Mouse (Mus musculus) ES-Bruce4 (cell line): ENCODE results near the gene Phc2. TPM values are rescaled to one million over a fixed set of nuclear protein-coding genes. Genes with fewer than 3 reads are reported as not detected.

Source experiments
- H3K27ac ChIP-seq: 2 replicates; pipeline ENCODE4 v1.5.1; 2012; ENCODE audit warnings: low read length, inconsistent platforms; ENCODE audit not compliant: insufficient read depth
- H3K27me3 ChIP-seq: 2 replicates; pipeline ENCODE4 v1.6.1; 2012; ENCODE audit warnings: mild to moderate bottlenecking, low read length, inconsistent platforms; ENCODE audit not compliant: control insufficient read depth, poor library complexity, insufficient read depth, severe bottlenecking
- H3K36me3 ChIP-seq: 2 replicates; pipeline ENCODE4 v1.6.1; 2012; ENCODE audit warnings: inconsistent platforms, mild to moderate bottlenecking, low read length, moderate library complexity; ENCODE audit not compliant: control insufficient read depth, poor library complexity, insufficient read depth, severe bottlenecking
- H3K4me1 ChIP-seq: one replicate; pipeline ENCODE4 v1.8.1; 2011; ENCODE audit warnings: low read length; ENCODE audit not compliant: control insufficient read depth, insufficient read depth
- H3K4me3 ChIP-seq: 2 replicates; pipeline ENCODE4 v1.5.1; 2011; ENCODE audit warnings: low read depth, mild to moderate bottlenecking, low read length
- H3K9ac ChIP-seq: 2 replicates; pipeline ENCODE4 v1.6.1; 2012; ENCODE audit warnings: low read depth, mild to moderate bottlenecking, inconsistent platforms; ENCODE audit not compliant: poor library complexity, severe bottlenecking
- H3K9me3 ChIP-seq: replicated peaks from 2 replicates; pipeline ENCODE4 v1.6.1; 2012; ENCODE audit warnings: mild to moderate bottlenecking, low read length, inconsistent platforms; ENCODE audit not compliant: control insufficient read depth, poor library complexity, insufficient read depth, severe bottlenecking
- CTCF ChIP-seq: IDR thresholded peaks from one replicate; pipeline ENCODE4 v1.8.1; 2011; ENCODE audit warnings: low read depth, low read length
- EP300 ChIP-seq: IDR thresholded peaks from 2 replicates; pipeline ENCODE4 v1.6.1; 2011; ENCODE audit warnings: low read depth, low read length; ENCODE audit not compliant: insufficient read depth
- POLR2A ChIP-seq: IDR thresholded peaks from one replicate; pipeline ENCODE4 v1.8.1; 2011; ENCODE audit warnings: low read length; ENCODE audit not compliant: insufficient read depth
- polyA plus RNA-seq: library from polyadenylated mRNA; stranded (reverse); fragments of >200 nt; gene quantifications from 2 replicates; pipeline ENCODE4 v1.2.4, GENCODE M21; 2011; ENCODE audit warnings: low read depth; ENCODE audit not compliant: missing spikeins, insufficient read depth, insufficient read length

Gene Phc2
- polyA plus RNA-seq, 1 experiment, result 38.4 TPM

- Histone ChIP-seq H3K27me3 (no peaks in the 10 kb centered on the region), H3K4me3 (no peak overlapping the region), H3K4me1 (no peaks in the 10 kb centered on the region), H3K36me3 (no peaks in the 10 kb centered on the region), H3K27ac (no peak overlapping the region), H3K9me3 (no peaks in the 10 kb centered on the region), H3K9ac (no peak overlapping the region)
- TF ChIP-seq POLR2A (no peak), EP300 (no peak), CTCF (no peak)
Observed at GRCm38 (mm10) chr4:128683706-128684105, 29.2 kb downstream of the Phc2 start.

GRCm38 (mm10) chr4:128684108-128684507 is 29.6 kb downstream of the Phc2 start:
- Histone ChIP-seq H3K4me3 (no peak overlapping the region), H3K27ac (no peak overlapping the region), H3K4me1 (no peaks in the 10 kb centered on the region), H3K36me3 (no peaks in the 10 kb centered on the region), H3K27me3 (no peaks in the 10 kb centered on the region), H3K9ac (no peak overlapping the region), H3K9me3 (no peaks in the 10 kb centered on the region)
- TF ChIP-seq EP300 (no peak), CTCF (no peak), POLR2A (no peak)

- TF ChIP-seq CTCF (no peak), POLR2A (no peak), EP300 (no peak)
- H3K4me3 ChIP-seq, result no peak overlapping the region
- H3K9ac ChIP-seq, result no peak overlapping the region
- H3K4me1 ChIP-seq, result no peaks in the 10 kb centered on the region
- H3K27ac ChIP-seq, result no peak overlapping the region
- H3K9me3 ChIP-seq, result no peaks in the 10 kb centered on the region
- no peaks in the 10 kb centered on the region for H3K36me3 ChIP-seq
- no peaks in the 10 kb centered on the region for H3K27me3 ChIP-seq
Observed at GRCm38 (mm10) chr4:128688513-128688913, 34.0 kb downstream of the Phc2 start.

- Histone ChIP-seq H3K27ac (no peak overlapping the region), H3K9me3 (no peaks in the 10 kb centered on the region), H3K4me1 (no peaks in the 10 kb centered on the region), H3K36me3 (no peaks in the 10 kb centered on the region), H3K4me3 (no peak overlapping the region), H3K9ac (no peak overlapping the region), H3K27me3 (no peaks in the 10 kb centered on the region)
- no peak for TF ChIP-seq POLR2A
- no peak for TF ChIP-seq CTCF
- TF ChIP-seq EP300, result no peak
Observed at GRCm38 (mm10) chr4:128688976-128689375, 34.5 kb downstream of the Phc2 start.

GRCm38 (mm10) chr4:128689739-128690304 is 35.3 kb downstream of the Phc2 start:
- H3K27ac ChIP-seq, result no peak overlapping the region

GRCm38 (mm10) chr4:128691195-128691594 is 36.7 kb downstream of the Phc2 start:
- Histone ChIP-seq H3K4me1 (no peaks in the 10 kb centered on the region), H3K27ac (no peak overlapping the region), H3K9me3 (no peaks in the 10 kb centered on the region), H3K4me3 (no peak overlapping the region), H3K36me3 (no peaks in the 10 kb centered on the region), H3K27me3 (no peaks in the 10 kb centered on the region), H3K9ac (no peak overlapping the region)
- TF ChIP-seq EP300 (no peak), POLR2A (no peak)

More at GRCm38 (mm10) chr4:128689739-128690304, 35.3 kb downstream of the Phc2 start:
- no peak overlapping the region for H3K9ac ChIP-seq
- H3K36me3 ChIP-seq, result no peaks in the 10 kb centered on the region
- TF ChIP-seq CTCF (no peak), EP300 (no peak), POLR2A (no peak)
- H3K27me3 ChIP-seq, result no peaks in the 10 kb centered on the region
- no peaks in the 10 kb centered on the region for H3K9me3 ChIP-seq
- H3K4me3 ChIP-seq, result no peak overlapping the region
- H3K4me1 ChIP-seq, result no peaks in the 10 kb centered on the region
